9 mouse cellular contexts compared by ENCODE assay signal in genomic region chr2:160739647-160740356, GRCm38 (mm10). TPM values are rescaled to one million over a fixed set of nuclear protein-coding genes. Genes with fewer than 3 reads are reported as not detected.
A peak's percentile ranks its signal among the peaks of the same experiment; 100 is the strongest.
DNase-seq lines count a peak whose midpoint lies in the region; ATAC-seq lines count a peak whose summit lies in the region.
"Had no signal": no experiment of that assay in that cellular context is flagged by ENCODE, and none has a peak within 500 bp of the region (broad histone marks: within the 10 kb centered on the region; RNA-seq: fewer than 3 reads in every experiment).

No protein-coding gene starts in this region.

- no peaks in the 10 kb centered on the region for H3K27me3 ChIP-seq in limb, embryonic 13.5 days
- H3K27me3 ChIP-seq in limb, embryonic 10.5 days (ENCODE audit: low read depth, poor library complexity, severe bottlenecking), result no peaks in the 10 kb centered on the region
- H3K27me3 ChIP-seq in embryonic facial prominence, embryonic 14.5 days (replicated peaks; ENCODE audit: control insufficient read depth, insufficient read depth, low read length), result no peaks in the 10 kb centered on the region
- no peaks in the 10 kb centered on the region for H3K27me3 ChIP-seq in hindbrain, embryonic 13.5 days
- no peaks in the 10 kb centered on the region for H3K27me3 ChIP-seq in limb, embryonic 15.5 days
- H3K27me3 ChIP-seq: limb, embryonic 12.5 days had no signal

- H3K9ac ChIP-seq in limb, embryonic 13.5 days, result no peak overlapping the region
- H3K9ac ChIP-seq in embryonic facial prominence, embryonic 14.5 days (ENCODE audit: low read depth, low read length), result no peak overlapping the region
- no peak overlapping the region for H3K9ac ChIP-seq in hindbrain, embryonic 13.5 days
- H3K9ac ChIP-seq in limb, embryonic 15.5 days, result no peak overlapping the region
- H3K9ac ChIP-seq: limb, embryonic 12.5 days had no signal

- no peaks in the 10 kb centered on the region for H3K9me3 ChIP-seq in limb, embryonic 13.5 days
- H3K9me3 ChIP-seq in limb, embryonic 10.5 days (replicated peaks), result no peaks in the 10 kb centered on the region
- H3K9me3 ChIP-seq in embryonic facial prominence, embryonic 14.5 days (ENCODE audit: control insufficient read depth, low read length), result no peaks in the 10 kb centered on the region
- H3K9me3 ChIP-seq in hindbrain, embryonic 13.5 days, result no peaks in the 10 kb centered on the region
- H3K9me3 ChIP-seq in limb, embryonic 15.5 days, result no peaks in the 10 kb centered on the region
- H3K9me3 ChIP-seq: limb, embryonic 12.5 days had no signal

- no peak for ATAC-seq in limb, embryonic 13.5 days (ENCODE audit: low FRiP score, low read depth)
- ATAC-seq in embryonic facial prominence, embryonic 14.5 days (ENCODE audit: low read depth), result no peak
- ATAC-seq in hindbrain, embryonic 13.5 days (ENCODE audit: low FRiP score), result no peak
- ATAC-seq in limb, embryonic 15.5 days (ENCODE audit: insufficient number of reproducible peaks, low FRiP score, low TSS enrichment, low read depth), result no peak
- ATAC-seq in megakaryocyte, adult 5-6 weeks (ENCODE audit: poor library complexity, severe bottlenecking), result no peak
- no peak for ATAC-seq in megakaryocyte progenitor cell, adult 5-6 weeks (replicated peaks; ENCODE audit: poor library complexity)

- peaks cover 71% of the 10 kb centered on the region for H3K36me3 ChIP-seq in limb, embryonic 13.5 days
- H3K36me3 ChIP-seq in limb, embryonic 10.5 days, result peaks cover 94% of the 10 kb centered on the region
- peaks cover 56% of the 10 kb centered on the region for H3K36me3 ChIP-seq in embryonic facial prominence, embryonic 14.5 days (ENCODE audit: control insufficient read depth, insufficient read depth, low read length)
- H3K36me3 ChIP-seq in hindbrain, embryonic 13.5 days, result peaks cover 54% of the 10 kb centered on the region
- peaks cover 34% of the 10 kb centered on the region for H3K36me3 ChIP-seq in limb, embryonic 15.5 days

- 0 out of 2 replicates have a peak overlapping the region, but pooled peaks have one; percentile 48 for H3K27ac ChIP-seq in limb, embryonic 13.5 days
- no peak overlapping the region for H3K27ac ChIP-seq in limb, embryonic 10.5 days
- 0 out of 2 replicates have a peak overlapping the region, but pooled peaks have one; percentile 10 for H3K27ac ChIP-seq in embryonic facial prominence, embryonic 14.5 days (replicated peaks; ENCODE audit: low read depth, low read length)
- peak overlapping the region; percentile 44 for H3K27ac ChIP-seq in hindbrain, embryonic 13.5 days
- H3K27ac ChIP-seq in limb, embryonic 15.5 days, result peak overlapping the region; percentile 44

- no peak for DNase-seq in limb, embryonic 10.5 days (ENCODE audit: low spot score)
- DNase-seq in embryonic facial prominence, embryonic 14.5 days (ENCODE audit: low spot score), result no peak
- DNase-seq: gastrocnemius, postnatal 14 days had no signal

- WGBS in limb, embryonic 13.5 days, result 67% methylated on average over 2 of the region's 2 CpGs
- 76% methylated on average over 2 of the region's 2 CpGs for WGBS in limb, embryonic 10.5 days
- WGBS in embryonic facial prominence, embryonic 14.5 days, result 59% methylated on average over 2 of the region's 2 CpGs
- WGBS in hindbrain, embryonic 13.5 days, result 60% methylated on average over 2 of the region's 2 CpGs
- WGBS in limb, embryonic 15.5 days, result 50% methylated on average over 2 of the region's 2 CpGs

- no peak overlapping the region for H3K4me2 ChIP-seq in limb, embryonic 13.5 days (replicated peaks)
- no peak overlapping the region for H3K4me2 ChIP-seq in embryonic facial prominence, embryonic 14.5 days (ENCODE audit: low read depth, low read length)
- no peak overlapping the region for H3K4me2 ChIP-seq in hindbrain, embryonic 13.5 days
- H3K4me2 ChIP-seq in limb, embryonic 15.5 days, result no peak overlapping the region
- H3K4me2 ChIP-seq: limb, embryonic 12.5 days had no signal

- H3K4me3 ChIP-seq in limb, embryonic 13.5 days, result no peak overlapping the region
- H3K4me3 ChIP-seq in limb, embryonic 10.5 days, result no peak overlapping the region
- no peak overlapping the region for H3K4me3 ChIP-seq in embryonic facial prominence, embryonic 14.5 days (ENCODE audit: low read depth, low read length)
- no peak overlapping the region for H3K4me3 ChIP-seq in hindbrain, embryonic 13.5 days
- no peak overlapping the region for H3K4me3 ChIP-seq in limb, embryonic 15.5 days
- H3K4me3 ChIP-seq: limb, embryonic 12.5 days had no signal

- peaks cover 77% of the 10 kb centered on the region for H3K4me1 ChIP-seq in limb, embryonic 13.5 days
- peaks cover 28% of the 10 kb centered on the region for H3K4me1 ChIP-seq in limb, embryonic 10.5 days
- peaks cover 23% of the 10 kb centered on the region for H3K4me1 ChIP-seq in embryonic facial prominence, embryonic 14.5 days (ENCODE audit: control insufficient read depth, insufficient read depth, low read length)
- H3K4me1 ChIP-seq in hindbrain, embryonic 13.5 days (replicated peaks), result peaks cover 93% of the 10 kb centered on the region
- peaks cover 59% of the 10 kb centered on the region for H3K4me1 ChIP-seq in limb, embryonic 15.5 days

RNA-seq across cellular contexts. Expression of gene Plcg1, which starts 8.7 kb away (rescaled TPM):
- polyA plus RNA-seq in limb, embryonic 13.5 days (2015; fragmentation: Nextera tagmentation; extraction: Ambion mirVana), result 72.3 and 75.7 TPM in 2 replicates
- polyA plus RNA-seq in limb, embryonic 10.5 days (2016; fragmentation: Nextera tagmentation; extraction: Ambion mirVana), result 76.7 and 93.9 TPM in 2 replicates
- 50.4 and 54.6 TPM in 2 replicates for polyA plus RNA-seq in embryonic facial prominence, embryonic 14.5 days (2014; fragmentation: Nextera tagmentation; extraction: Ambion mirVana)
- 67.9 and 68.8 TPM in 2 replicates for polyA plus RNA-seq in hindbrain, embryonic 13.5 days (2015; fragmentation: Nextera tagmentation; extraction: Ambion mirVana)
- polyA plus RNA-seq in limb, embryonic 15.5 days (2015; fragmentation: Nextera tagmentation; extraction: Ambion mirVana), result 41.8 and 51.8 TPM in 2 replicates
- 3.3 and 6.0 TPM in 2 replicates for total RNA-seq in megakaryocyte, adult 5-6 weeks (2015)
- 6.9 and 9.0 TPM in 2 replicates for total RNA-seq in megakaryocyte, adult 5-6 weeks (2017)
- 5.8 and 9.7 TPM in 2 replicates for total RNA-seq in megakaryocyte progenitor cell, adult 5-6 weeks (2015)
- total RNA-seq in megakaryocyte progenitor cell, adult 5-6 weeks (2017), result 19.5 and 24.5 TPM in 2 replicates
